Mouse (Mus musculus): ENCODE results near the gene B3gnt9.

DNA sequence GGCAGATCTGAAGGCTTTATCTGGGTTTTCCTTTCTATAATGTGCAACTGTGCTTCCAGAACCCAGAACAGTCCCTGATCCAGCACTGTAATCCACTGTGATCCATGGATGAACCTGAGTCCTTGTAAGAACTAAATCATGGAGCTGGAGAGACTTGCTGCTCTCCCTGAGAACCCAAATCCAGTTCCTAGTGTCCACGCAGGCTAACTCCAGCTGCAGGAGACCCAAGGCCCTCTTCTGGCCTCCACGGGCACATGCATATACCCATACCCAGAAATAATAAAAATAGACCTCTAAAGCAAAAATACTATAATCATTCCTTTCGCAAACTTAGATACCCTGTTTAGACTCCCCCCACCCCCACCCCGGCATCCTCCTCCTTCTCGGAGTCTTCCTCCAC is 33.3 kb upstream of the B3gnt9 start:
- TF ChIP-seq CTCF (IDR thresholded peaks at IDR 0.05; ENCODE audit: low read depth, low read length) (no peak), POLR2A (IDR thresholded peaks at IDR 0.05; ENCODE audit: borderline replicate concordance, low read depth, low read length) (no peak)

Data from bone marrow macrophage, adult 2 months (primary cell).